Mouse (Mus musculus) limb, embryonic 10.5 days (tissue): ENCODE results near the gene Gm42906. TPM values are rescaled to one million over a fixed set of nuclear protein-coding genes. Genes with fewer than 3 reads are reported as not detected.

Experiments
- DNase-seq: peaks from one replicate; pipeline ENCODE4 v3.0.0-alpha.2; 2017; ENCODE audit warnings: low spot score
- H3K27ac ChIP-seq: fragments of 300-500 bp; sonication (generic); 2 replicates; pipeline ENCODE4 v1.5.1; 2016; ENCODE audit warnings: mild to moderate bottlenecking
- H3K27me3 ChIP-seq: fragments of 300-500 bp; sonication (generic); 2 replicates; pipeline ENCODE4 v1.6.1; 2016; ENCODE audit warnings: low read depth, mild to moderate bottlenecking; ENCODE audit not compliant: poor library complexity, severe bottlenecking
- H3K36me3 ChIP-seq: fragments of 300-500 bp; sonication (generic); 2 replicates; pipeline ENCODE4 v1.6.1; 2016; ENCODE audit warnings: mild to moderate bottlenecking, moderate library complexity
- H3K4me1 ChIP-seq: fragments of 300-500 bp; sonication (generic); 2 replicates; pipeline ENCODE4 v1.6.1; 2016
- H3K4me3 ChIP-seq: fragments of 300-500 bp; sonication (generic); 2 replicates; pipeline ENCODE4 v1.5.1; 2016; ENCODE audit warnings: mild to moderate bottlenecking, moderate library complexity
- H3K9me3 ChIP-seq: fragments of 300-500 bp; sonication (generic); replicated peaks from 2 replicates; pipeline ENCODE4 v1.6.1; 2016; ENCODE audit warnings: mild to moderate bottlenecking
- WGBS: fragments of 180-500 bp; shearing (Covaris S2); methylation state at CpG from one replicate; pipeline ENCODE4 v1.1.7; 2016; 5-methylcytosine and 5-hydroxymethylcytosine counted together
- polyA plus RNA-seq: library from polyadenylated mRNA; unstranded; fragments of >200 nt; fragmentation: Nextera tagmentation; extraction: Ambion mirVana; gene quantifications from 2 replicates; pipeline ENCODE4 v1.2.1, GENCODE M21; 2016

Gm42906 gene
- polyA plus RNA-seq, 1 experiment from 2014 or later: not detected

- Histone ChIP-seq H3K36me3 (no peaks in the 10 kb centered on the region), H3K4me1 (peaks cover 13% of the 10 kb centered on the region), H3K27me3 (no peaks in the 10 kb centered on the region), H3K27ac (no peak overlapping the region), H3K9me3 (no peaks in the 10 kb centered on the region), H3K4me3 (no peak overlapping the region)
- 92% methylated on average over 7 of the region's 7 CpGs for WGBS
- DNase-seq: no peak
These were observed 316.7 kb downstream of the Gm42906 start for GRCm38 (mm10) chr5:151111080-151111871.

GRCm38 (mm10) chr5:151110461-151110908 is 317.5 kb downstream of the Gm42906 start:
- no peak for DNase-seq
- WGBS: 70% methylated on average over 6 of the region's 6 CpGs
- Histone ChIP-seq H3K27me3 (no peaks in the 10 kb centered on the region), H3K9me3 (no peaks in the 10 kb centered on the region), H3K36me3 (no peaks in the 10 kb centered on the region), H3K27ac (no peak overlapping the region), H3K4me3 (no peak overlapping the region), H3K4me1 (peaks cover 13% of the 10 kb centered on the region)

- Histone ChIP-seq H3K4me3 (no peak overlapping the region), H3K27ac (no peak overlapping the region), H3K27me3 (no peaks in the 10 kb centered on the region), H3K4me1 (peaks cover 13% of the 10 kb centered on the region), H3K9me3 (no peaks in the 10 kb centered on the region), H3K36me3 (no peaks in the 10 kb centered on the region)
- no peak for DNase-seq
- 62% methylated on average over 2 of the region's 2 CpGs for WGBS
These were observed 318.1 kb downstream of the Gm42906 start for GRCm38 (mm10) chr5:151109822-151110221.

GRCm38 (mm10) chr5:151108955-151109354 is 319.0 kb downstream of the Gm42906 start:
- no peak overlapping the region for H3K27ac ChIP-seq
- H3K4me3 ChIP-seq: no peak overlapping the region
- 84% methylated on average over 7 of the region's 7 CpGs for WGBS
- H3K9me3 ChIP-seq: no peaks in the 10 kb centered on the region
- peaks cover 13% of the 10 kb centered on the region for H3K4me1 ChIP-seq
- H3K36me3 ChIP-seq: no peaks in the 10 kb centered on the region
- no peak for DNase-seq
- no peaks in the 10 kb centered on the region for H3K27me3 ChIP-seq

- no peak overlapping the region for H3K4me3 ChIP-seq
- no peak overlapping the region for H3K27ac ChIP-seq
These were observed 319.6 kb downstream of the Gm42906 start for GRCm38 (mm10) chr5:151108291-151108897.

GRCm38 (mm10) chr5:151106841-151107240 is 321.1 kb downstream of the Gm42906 start:
- 89% methylated on average over 3 of the region's 3 CpGs for WGBS
- DNase-seq: no peak
- Histone ChIP-seq H3K4me1 (peaks cover 13% of the 10 kb centered on the region; the same call in 1 of the 2 replicates), H3K36me3 (no peaks in the 10 kb centered on the region), H3K9me3 (no peaks in the 10 kb centered on the region), H3K4me3 (no peak overlapping the region), H3K27me3 (no peaks in the 10 kb centered on the region), H3K27ac (no peak overlapping the region)

More at GRCm38 (mm10) chr5:151108291-151108897, 319.6 kb downstream of the Gm42906 start:
- no peak for DNase-seq
- Histone ChIP-seq H3K9me3 (no peaks in the 10 kb centered on the region), H3K4me1 (peaks cover 13% of the 10 kb centered on the region; the same call in 1 of the 2 replicates), H3K27me3 (no peaks in the 10 kb centered on the region), H3K36me3 (no peaks in the 10 kb centered on the region)
- 56% methylated on average over 19 of the region's 19 CpGs for WGBS

GRCm38 (mm10) chr5:151105054-151105971 is 322.6 kb downstream of the Gm42906 start:
- Histone ChIP-seq H3K36me3 (no peaks in the 10 kb centered on the region), H3K4me1 (peaks cover 20% of the 10 kb centered on the region; the same call in 1 of the 2 replicates), H3K4me3 (no peak overlapping the region), H3K9me3 (no peaks in the 10 kb centered on the region), H3K27ac (no peak overlapping the region), H3K27me3 (no peaks in the 10 kb centered on the region)
- WGBS: 83% methylated on average over 10 of the region's 10 CpGs
- DNase-seq: no peak

- Histone ChIP-seq H3K36me3 (no peaks in the 10 kb centered on the region), H3K4me3 (no peak overlapping the region), H3K27ac (no peak overlapping the region), H3K4me1 (peaks cover 15% of the 10 kb centered on the region; the same call in 1 of the 2 replicates), H3K9me3 (no peaks in the 10 kb centered on the region), H3K27me3 (no peaks in the 10 kb centered on the region)
- WGBS: 71% methylated on average over 9 of the region's 9 CpGs
- DNase-seq: no peak
These were observed 323.5 kb downstream of the Gm42906 start for GRCm38 (mm10) chr5:151104354-151105053.

GRCm38 (mm10) chr5:151103284-151103683 is 324.7 kb downstream of the Gm42906 start:
- 70% methylated on average over 4 of the region's 4 CpGs for WGBS
- Histone ChIP-seq H3K27me3 (no peaks in the 10 kb centered on the region), H3K36me3 (no peaks in the 10 kb centered on the region), H3K4me1 (peaks cover 10% of the 10 kb centered on the region; the same call in 1 of the 2 replicates), H3K4me3 (no peak overlapping the region), H3K9me3 (no peaks in the 10 kb centered on the region), H3K27ac (no peak overlapping the region)
- DNase-seq: no peak

- Histone ChIP-seq H3K27ac (no peak overlapping the region), H3K9me3 (no peaks in the 10 kb centered on the region), H3K27me3 (no peaks in the 10 kb centered on the region), H3K36me3 (no peaks in the 10 kb centered on the region), H3K4me1 (peaks cover 9% of the 10 kb centered on the region; the same call in 1 of the 2 replicates), H3K4me3 (no peak overlapping the region)
- WGBS: 50% methylated on average over 2 of the region's 2 CpGs
- DNase-seq: no peak
These were observed 325.7 kb downstream of the Gm42906 start for GRCm38 (mm10) chr5:151102262-151102661.

GRCm38 (mm10) chr5:151096012-151096411 is 332.0 kb downstream of the Gm42906 start:
- no peaks in the 10 kb centered on the region for H3K9me3 ChIP-seq
- H3K4me3 ChIP-seq: no peak overlapping the region
- WGBS: 90% methylated on average over 6 of the region's 6 CpGs
- no peak for DNase-seq
- no peak overlapping the region for H3K27ac ChIP-seq
- H3K27me3 ChIP-seq: no peaks in the 10 kb centered on the region
- H3K4me1 ChIP-seq: peaks cover 7% of the 10 kb centered on the region; the same call in 1 of the 2 replicates
- no peaks in the 10 kb centered on the region for H3K36me3 ChIP-seq
